Mouse (Mus musculus) intestine, postnatal 0 days (tissue): ENCODE measurements around the gene Kctd11. TPM values are rescaled to one million over a fixed set of nuclear protein-coding genes. Genes with fewer than 3 reads are reported as not detected.

Experiments used
- ATAC-seq: fragments of 200-750 bp; cut with Nextera tagmentation; 2 replicates; pipeline ENCODE4 v1.8.0; 2017; ENCODE audit warnings: mild to moderate bottlenecking, moderate TSS enrichment, moderate library complexity
- H3K27ac ChIP-seq: fragments of 300-500 bp; sonication (generic); 2 replicates; pipeline ENCODE4 v1.5.1; 2014; ENCODE audit warnings: mild to moderate bottlenecking, low read depth, low read length, moderate library complexity
- H3K27me3 ChIP-seq: fragments of 300-500 bp; sonication (generic); replicated peaks from 2 replicates; pipeline ENCODE4 v1.6.1; 2014; ENCODE audit warnings: low read length, mixed read lengths; ENCODE audit not compliant: control insufficient read depth, insufficient read depth
- H3K36me3 ChIP-seq: fragments of 300-500 bp; sonication (generic); 2 replicates; pipeline ENCODE4 v1.6.1; 2014; ENCODE audit warnings: mild to moderate bottlenecking, moderate library complexity; ENCODE audit not compliant: control insufficient read depth, insufficient read depth
- H3K4me1 ChIP-seq: fragments of 300-500 bp; sonication (generic); replicated peaks from 2 replicates; pipeline ENCODE4 v1.6.1; 2014; ENCODE audit warnings: antibody characterized with exemption, low read length, mixed read lengths; ENCODE audit not compliant: control insufficient read depth, insufficient read depth
- H3K4me2 ChIP-seq: fragments of 300-500 bp; sonication (generic); replicated peaks from 2 replicates; pipeline ENCODE4 v1.6.1; 2014; ENCODE audit warnings: low read depth, mild to moderate bottlenecking, moderate library complexity
- H3K4me3 ChIP-seq: fragments of 300-500 bp; sonication (generic); 2 replicates; pipeline ENCODE4 v1.5.1; 2014; ENCODE audit warnings: low read depth, low read length
- H3K9ac ChIP-seq: fragments of 300-500 bp; sonication (generic); 2 replicates; pipeline ENCODE4 v1.6.1; 2014; ENCODE audit warnings: mild to moderate bottlenecking, low read depth, low read length
- H3K9me3 ChIP-seq: fragments of 300-500 bp; sonication (generic); 2 replicates; pipeline ENCODE4 v1.6.1; 2016; ENCODE audit warnings: mixed run types; ENCODE audit not compliant: control insufficient read depth
- CTCF ChIP-seq: sonication (generic); IDR thresholded peaks from 2 replicates; pipeline ENCODE4 v1.5.1; 2016; ENCODE audit warnings: low read depth, mild to moderate bottlenecking, control low read depth, antibody characterized with exemption, moderate library complexity
- WGBS: fragments of 180-500 bp; shearing (Covaris S2); extraction: QIAGEN DNeasy Blood & Tissue Kit; methylation state at CpG from one replicate; pipeline ENCODE4 v1.1.7; 2014; 5-methylcytosine and 5-hydroxymethylcytosine counted together
- polyA plus RNA-seq: library from polyadenylated mRNA; unstranded; fragments of >200 nt; fragmentation: Nextera tagmentation; extraction: Ambion mirVana; gene quantifications from 2 replicates; pipeline ENCODE4 v1.2.1, GENCODE M21; 2015

The Kctd11 gene
- polyA plus RNA-seq, 1 experiment from 2014 or later: 4.0 TPM

DNA sequence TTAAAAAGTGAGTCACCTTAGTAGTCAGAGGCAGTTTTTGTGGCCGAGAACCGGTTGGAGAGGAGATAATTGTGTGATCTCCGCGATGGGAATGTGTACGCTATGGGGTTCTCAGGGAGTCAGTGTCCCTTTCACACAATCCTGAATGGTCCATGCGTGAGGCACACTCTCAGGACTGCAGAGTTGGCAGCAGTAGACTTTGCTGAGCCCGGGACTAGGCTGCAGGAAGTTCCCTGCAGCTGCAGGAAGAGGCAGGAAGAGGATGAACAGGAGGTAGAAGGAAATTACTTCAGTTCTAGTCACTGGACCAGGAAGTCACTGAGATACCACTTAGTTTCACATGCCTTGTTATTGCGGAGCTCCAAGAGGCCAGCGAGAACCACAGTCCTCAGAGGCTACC lies 32.1 kb downstream of the Kctd11 start:
- TF ChIP-seq CTCF: no peak
- Histone ChIP-seq H3K4me3 (no peak overlapping the region), H3K4me2 (no peak overlapping the region), H3K27ac (no peak overlapping the region), H3K27me3 (no peaks in the 10 kb centered on the region), H3K9ac (no peak overlapping the region), H3K36me3 (peaks cover 54% of the 10 kb centered on the region), H3K4me1 (peaks cover 14% of the 10 kb centered on the region), H3K9me3 (no peaks in the 10 kb centered on the region)
- ATAC-seq: no peak
- 69% methylated on average over 9 of the region's 9 CpGs for WGBS

DNA sequence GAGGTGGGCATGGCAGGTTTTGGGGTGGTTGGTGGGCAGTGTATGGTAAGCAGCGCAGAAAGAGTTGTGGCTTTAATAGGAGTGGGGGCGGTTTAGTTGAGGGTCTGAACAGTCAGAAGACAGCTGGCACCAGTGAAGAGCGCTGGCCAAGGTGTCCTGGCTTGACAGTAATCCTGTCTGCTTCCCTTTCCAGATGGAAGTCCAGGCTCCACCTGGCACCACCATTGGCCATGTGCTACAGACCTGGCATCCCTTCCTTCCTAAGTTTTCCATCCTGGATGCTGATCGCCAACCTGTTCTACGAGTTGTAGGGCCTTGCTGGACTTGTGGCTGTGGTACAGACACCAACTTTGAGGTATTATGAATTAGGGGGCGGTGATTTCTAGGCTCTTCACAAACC lies 33.2 kb downstream of the Kctd11 start:
- Histone ChIP-seq H3K9me3 (no peaks in the 10 kb centered on the region), H3K4me3 (no peak overlapping the region), H3K27me3 (no peaks in the 10 kb centered on the region), H3K36me3 (peaks cover 46% of the 10 kb centered on the region), H3K27ac (no peak overlapping the region), H3K4me2 (no peak overlapping the region), H3K9ac (no peak overlapping the region), H3K4me1 (peaks cover 14% of the 10 kb centered on the region)
- no peak for ATAC-seq
- WGBS: 94% methylated on average over 6 of the region's 6 CpGs
- TF ChIP-seq CTCF: no peak

DNA sequence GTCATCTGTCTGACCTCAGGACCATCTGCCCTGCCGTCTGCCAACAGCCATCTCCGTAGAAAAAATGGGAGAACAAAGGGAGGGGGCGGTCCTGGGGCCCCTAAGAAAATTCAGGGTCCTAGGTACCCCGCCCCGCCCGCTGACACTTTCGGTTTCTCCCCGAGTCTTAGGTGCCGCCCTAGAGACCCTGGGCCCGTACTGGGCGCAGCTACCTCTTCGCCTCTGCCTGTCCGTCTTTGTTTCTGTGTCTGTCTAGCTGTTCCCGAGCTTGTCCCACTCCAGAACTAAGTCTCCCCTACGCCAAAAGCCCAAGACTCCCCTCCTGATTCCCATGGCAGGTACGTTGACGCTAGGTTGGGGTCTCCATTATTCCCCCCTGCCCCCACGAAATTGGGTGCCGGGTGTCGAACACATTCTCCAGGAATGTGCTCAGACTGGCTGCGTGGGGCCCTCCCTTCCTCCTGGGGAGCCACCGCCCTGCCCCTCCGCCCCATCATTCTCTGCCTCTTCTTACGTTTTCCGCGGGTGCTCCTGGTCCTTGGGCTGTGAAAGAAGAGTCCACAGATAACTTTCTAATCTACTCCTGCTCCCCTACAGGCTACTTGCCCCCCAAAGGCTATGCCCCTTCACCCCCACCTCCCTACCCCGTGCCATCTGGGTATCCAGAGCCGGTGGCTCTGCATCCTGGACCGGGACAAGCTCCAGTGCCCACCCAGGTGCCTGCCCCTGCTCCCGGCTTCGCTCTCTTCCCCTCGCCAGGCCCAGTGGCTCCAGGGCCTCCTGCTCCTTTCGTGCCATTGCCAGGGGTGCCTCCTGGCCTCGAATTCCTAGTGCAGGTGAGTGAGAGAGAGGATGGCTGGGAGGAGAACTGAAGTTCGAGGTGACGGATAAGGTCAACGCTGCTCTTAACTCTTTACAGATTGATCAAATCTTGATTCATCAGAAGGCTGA lies 34.2 kb downstream of the Kctd11 start:
- no peaks in the 10 kb centered on the region for H3K27me3 ChIP-seq
- H3K9me3 ChIP-seq: no peaks in the 10 kb centered on the region
- peak overlapping the region; percentile 86 for H3K4me2 ChIP-seq
- peaks cover 14% of the 10 kb centered on the region for H3K4me1 ChIP-seq
- peak overlapping the region; percentile 97 for H3K27ac ChIP-seq
- peak overlapping the region; percentile 76 for H3K9ac ChIP-seq
- H3K4me3 ChIP-seq: peak overlapping the region; percentile 79
- ATAC-seq: peak; percentile 49
- H3K36me3 ChIP-seq: peaks cover 36% of the 10 kb centered on the region
- TF ChIP-seq CTCF: no peak
- 5% methylated on average over 37 of the region's 37 CpGs for WGBS

DNA sequence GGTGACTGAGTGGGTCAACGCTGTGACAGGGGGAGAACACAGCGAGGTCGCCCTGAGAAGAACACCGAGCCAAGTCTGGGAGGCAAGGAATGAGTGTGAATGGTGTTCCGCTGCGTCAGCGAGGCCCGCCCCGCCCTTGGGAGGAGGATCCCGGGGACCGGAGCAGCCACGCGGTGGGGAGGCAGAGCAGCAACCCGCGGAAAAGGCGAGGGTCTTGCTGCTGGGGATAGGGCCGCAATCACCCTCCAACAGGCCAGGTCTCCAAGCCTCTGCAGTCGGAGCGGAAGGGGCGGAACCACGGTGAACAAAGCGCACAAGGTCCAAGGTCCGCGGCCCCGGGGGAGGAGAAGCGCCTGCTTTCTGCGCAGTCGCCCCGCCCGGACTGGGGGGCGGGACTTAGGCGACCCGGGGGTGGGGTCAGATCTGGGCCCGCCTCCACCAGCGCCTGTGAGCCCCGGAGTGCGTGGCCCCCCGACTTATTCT lies 35.0 kb downstream of the Kctd11 start, which contains the start of gene Plscr3:
Plscr3 (plus strand) TSS at position 179 of the 483 bp plus-strand sequence.
- ATAC-seq: peak; percentile 94
- H3K4me1 ChIP-seq: peaks cover 14% of the 10 kb centered on the region
- no peaks in the 10 kb centered on the region for H3K9me3 ChIP-seq
- H3K27me3 ChIP-seq: no peaks in the 10 kb centered on the region
- under 1% methylated on average over 36 of the region's 38 CpGs for WGBS
- peaks cover 28% of the 10 kb centered on the region for H3K36me3 ChIP-seq
- H3K27ac ChIP-seq: peak within 1 kb of the TSS; percentile 97
- peak within 1 kb of the TSS; percentile 76 for H3K9ac ChIP-seq
- peak within 1 kb of the TSS; percentile 79 for H3K4me3 ChIP-seq
- peak; percentile 9; the same call in 1 of the 2 replicates for TF ChIP-seq CTCF
- H3K4me2 ChIP-seq: peak within 1 kb of the TSS; percentile 86

DNA sequence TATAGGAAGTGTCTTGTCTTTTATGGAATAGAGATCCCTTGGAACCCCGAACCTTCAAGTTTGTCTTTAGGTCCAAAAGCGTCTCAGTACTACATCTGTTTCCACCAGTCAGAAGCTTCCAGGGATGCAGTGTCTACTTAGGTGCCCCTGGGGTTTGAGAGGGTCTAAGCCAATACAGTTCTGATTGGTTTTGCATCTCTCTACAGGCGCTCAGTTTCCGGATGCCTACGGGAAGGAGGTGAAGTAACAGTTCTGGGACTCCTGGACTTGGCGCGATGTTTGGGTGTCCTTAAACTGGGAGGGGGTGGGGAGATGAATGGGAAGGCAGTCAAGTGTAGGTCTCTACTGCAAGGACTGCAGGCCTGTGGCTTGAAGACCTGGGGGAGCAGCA lies 42.5 kb downstream of the Kctd11 start:
- H3K4me2 ChIP-seq: peak overlapping the region; percentile 98
- peak overlapping the region; percentile 80 for H3K27ac ChIP-seq
- no peaks in the 10 kb centered on the region for H3K4me1 ChIP-seq
- peak overlapping the region; percentile 79 for H3K9ac ChIP-seq
- peaks cover 15% of the 10 kb centered on the region; the same call in 1 of the 2 replicates for H3K27me3 ChIP-seq
- no peaks in the 10 kb centered on the region for H3K36me3 ChIP-seq
- peak overlapping the region; percentile 77 for H3K4me3 ChIP-seq
- ATAC-seq: peak; percentile 1; the same call in 1 of the 2 replicates
- no peaks in the 10 kb centered on the region for H3K9me3 ChIP-seq
- TF ChIP-seq CTCF: no peak
- 1% methylated on average over 7 of the region's 7 CpGs for WGBS

DNA sequence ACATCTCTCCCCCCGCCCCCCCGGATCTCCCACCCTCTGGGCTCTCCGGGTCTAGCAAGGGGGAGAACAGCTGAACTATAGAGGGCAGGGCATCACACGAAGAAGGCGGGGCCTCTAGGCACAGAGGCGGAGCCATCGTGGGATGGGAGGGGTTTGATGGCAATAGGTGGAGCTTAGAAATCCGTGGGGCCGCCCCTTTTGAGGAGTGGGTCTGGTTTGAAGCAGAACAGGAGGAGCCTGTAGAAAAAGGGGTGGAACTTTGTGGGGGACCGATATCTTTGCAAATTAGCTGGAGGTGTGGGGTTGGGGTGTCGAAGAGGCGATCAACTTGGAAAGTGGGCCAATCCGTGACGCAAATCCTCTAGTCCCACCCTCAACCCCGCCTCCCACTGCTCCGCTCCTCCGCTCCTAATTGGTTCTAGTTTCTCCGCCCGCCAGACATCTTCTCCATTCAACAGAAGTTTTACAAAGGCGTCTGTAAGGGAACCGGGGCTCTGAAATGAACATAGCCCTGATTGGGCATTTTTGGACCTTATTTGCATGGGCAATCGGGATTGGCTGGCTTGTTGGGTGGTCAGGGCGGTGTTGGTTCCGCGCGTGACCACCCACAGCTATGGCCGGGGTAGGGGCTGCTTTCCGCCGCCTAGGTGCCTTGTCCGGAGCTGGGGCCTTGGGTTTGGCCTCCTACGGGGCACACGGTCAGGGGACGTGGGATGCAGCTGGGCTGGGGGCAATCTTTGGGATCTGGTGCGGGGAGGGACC lies 43.1 kb downstream of the Kctd11 start, which contains the start of gene Tmem256:
Tmem256 (plus strand) TSS at position 563 of the 762 bp plus-strand sequence.
- Histone ChIP-seq H3K9me3 (no peaks in the 10 kb centered on the region), H3K4me1 (no peaks in the 10 kb centered on the region), H3K27ac (peak within 1 kb of the TSS; percentile 80), H3K4me3 (peak within 1 kb of the TSS; percentile 77), H3K9ac (peak within 1 kb of the TSS; percentile 79), H3K4me2 (peak within 1 kb of the TSS; percentile 98), H3K36me3 (no peaks in the 10 kb centered on the region), H3K27me3 (peaks cover 15% of the 10 kb centered on the region; the same call in 1 of the 2 replicates)
- peak; percentile 94 for ATAC-seq
- WGBS: under 1% methylated on average over 34 of the region's 34 CpGs
- no peak; the same call in 1 of the 2 replicates for TF ChIP-seq CTCF
